ENCODE assay signal across 13 mouse cellular contexts in genomic region chr1:35478262-35478661, GRCm38 (mm10).
A peak's percentile ranks its signal among the peaks of the same experiment; 100 is the strongest.
DNase-seq lines count a peak whose midpoint lies in the region; ATAC-seq and TF ChIP-seq lines count a peak whose summit lies in the region.
"Had no signal": no experiment of that assay in that cellular context is flagged by ENCODE, and none has a peak within 500 bp of the region (broad histone marks: within the 10 kb centered on the region; RNA-seq: fewer than 3 reads in every experiment).

No protein-coding gene starts in this region.

- no peaks in the 10 kb centered on the region for H3K9me3 ChIP-seq in liver, embryonic 14.5 days (ENCODE audit: control insufficient read depth, low read length)
- H3K9me3 ChIP-seq in liver, embryonic 12.5 days (replicated peaks), result 0 out of 2 replicates have a peak, but pooled peaks cover 12% of the 10 kb centered on the region
- H3K9me3 ChIP-seq: liver, embryonic 15.5 days had no signal

- WGBS in cerebellum, adult 2 months, result 97% methylated on average over 1 of the region's 1 CpGs
- 63% methylated on average over 1 of the region's 1 CpGs for WGBS in liver, embryonic 14.5 days (ENCODE audit: insufficient replicate concordance)
- WGBS in liver, embryonic 12.5 days (ENCODE audit: insufficient replicate concordance), result 52% methylated on average over 1 of the region's 1 CpGs

- H3K36me3 ChIP-seq in liver, embryonic 14.5 days (replicated peaks; ENCODE audit: control insufficient read depth, insufficient read depth, low read depth), result no peaks in the 10 kb centered on the region
- H3K36me3 ChIP-seq in liver, embryonic 12.5 days, result no peaks in the 10 kb centered on the region
- H3K36me3 ChIP-seq: forebrain, embryonic 10.5 days; liver, embryonic 15.5 days had no signal

- DNase-seq in cerebellum, adult 2 months, result no peak
- DNase-seq in cerebellum, postnatal 14 days, result no peak
- DNase-seq in liver, embryonic 14.5 days (ENCODE audit: low read depth in 3 of 3, low spot score in 3 of 3), result no peak
- DNase-seq in 416B (ENCODE audit: low read depth) (peak; percentile 12), R1 (ENCODE audit: low read depth, low spot score) (peak; percentile 31)
- no peak for DNase-seq in embryo, embryonic 9.5 days (ENCODE audit: extremely low spot score)
- DNase-seq in right cerebral cortex, postnatal 36 days (ENCODE audit: low spot score in 2 of 2), result no peak
- DNase-seq: cerebellum, adult 11-12 months; heart, postnatal 36 days; kidney, postnatal 4 days had no signal

- H3K4me1 ChIP-seq in cerebellum, adult 2 months (ENCODE audit: control insufficient read depth, insufficient read depth, low read length), result no peaks in the 10 kb centered on the region
- H3K4me1 ChIP-seq in liver, embryonic 14.5 days (replicated peaks; ENCODE audit: control insufficient read depth in 2 of 2, insufficient read depth in 2 of 2, low read length in 1 of 2), result no peaks in the 10 kb centered on the region
- no peaks in the 10 kb centered on the region for H3K4me1 ChIP-seq in liver, embryonic 12.5 days
- H3K4me1 ChIP-seq: forebrain, embryonic 10.5 days; liver, embryonic 15.5 days had no signal

- no peak for ATAC-seq in liver, embryonic 14.5 days (ENCODE audit: insufficient read depth)
- no peak for ATAC-seq in liver, embryonic 12.5 days

- no peak overlapping the region for H3K27ac ChIP-seq in cerebellum, adult 2 months (ENCODE audit: insufficient read depth, low read length)
- H3K27ac ChIP-seq in liver, embryonic 14.5 days, result no peak overlapping the region
- H3K27ac ChIP-seq in liver, embryonic 12.5 days, result no peak overlapping the region
- H3K27ac ChIP-seq: forebrain, embryonic 10.5 days; liver, embryonic 15.5 days had no signal

- no peak for TF ChIP-seq EP300 in liver, embryonic 14.5 days (IDR thresholded peaks at IDR 0.05; ENCODE audit: low read depth)

- no peak overlapping the region for H3K4me3 ChIP-seq in cerebellum, adult 2 months (replicated peaks; ENCODE audit: insufficient read depth, low read depth, low read length)
- no peak overlapping the region for H3K4me3 ChIP-seq in liver, embryonic 14.5 days (ENCODE audit: insufficient read depth in 1 of 2, low read depth in 2 of 2, low read length in 2 of 2)
- no peak overlapping the region for H3K4me3 ChIP-seq in liver, embryonic 12.5 days
- H3K4me3 ChIP-seq: forebrain, embryonic 10.5 days; liver, embryonic 15.5 days had no signal

- no peak overlapping the region for H3K9ac ChIP-seq in liver, embryonic 14.5 days (replicated peaks)
- no peak overlapping the region for H3K9ac ChIP-seq in liver, embryonic 12.5 days
- H3K9ac ChIP-seq: liver, embryonic 15.5 days had no signal

- 0 out of 2 replicates have a peak, but pooled peaks have one; percentile 7 for TF ChIP-seq CTCF in cerebellum, adult 2 months (IDR thresholded peaks at IDR 0.05; ENCODE audit: borderline replicate concordance, insufficient read depth, low read depth, low read length)
- TF ChIP-seq CTCF in liver, embryonic 14.5 days (IDR thresholded peaks at IDR 0.05; ENCODE audit: low read depth), result peak; percentile 32

- no peaks in the 10 kb centered on the region for H3K27me3 ChIP-seq in cerebellum, adult 2 months (ENCODE audit: control insufficient read depth, insufficient read depth, low read length)
- no peaks in the 10 kb centered on the region for H3K27me3 ChIP-seq in liver, embryonic 14.5 days (ENCODE audit: control insufficient read depth, insufficient read depth, low read length)
- no peaks in the 10 kb centered on the region for H3K27me3 ChIP-seq in liver, embryonic 12.5 days (replicated peaks)
- H3K27me3 ChIP-seq: liver, embryonic 15.5 days had no signal

- no peak for TF ChIP-seq POLR2A in cerebellum, adult 2 months (IDR thresholded peaks at IDR 0.05; ENCODE audit: borderline replicate concordance, insufficient read depth, low read length)

- no peak overlapping the region for H3K4me2 ChIP-seq in liver, embryonic 14.5 days (ENCODE audit: low read depth)
- no peak overlapping the region for H3K4me2 ChIP-seq in liver, embryonic 12.5 days
- H3K4me2 ChIP-seq: liver, embryonic 15.5 days had no signal

Comparison
In these comparisons a context has a peak if more than half of its experiments do, and no peak if none do; other contexts are left out.
1. DNase-seq: peak in 416B (single experiment) and R1 (single experiment); none in cerebellum, adult 2 months (0 of 2), cerebellum, postnatal 14 days (0 of 2), liver, embryonic 14.5 days (0 of 3), embryo, embryonic 9.5 days (single experiment) and right cerebral cortex, postnatal 36 days (0 of 2).